In the genomic region with DNA sequence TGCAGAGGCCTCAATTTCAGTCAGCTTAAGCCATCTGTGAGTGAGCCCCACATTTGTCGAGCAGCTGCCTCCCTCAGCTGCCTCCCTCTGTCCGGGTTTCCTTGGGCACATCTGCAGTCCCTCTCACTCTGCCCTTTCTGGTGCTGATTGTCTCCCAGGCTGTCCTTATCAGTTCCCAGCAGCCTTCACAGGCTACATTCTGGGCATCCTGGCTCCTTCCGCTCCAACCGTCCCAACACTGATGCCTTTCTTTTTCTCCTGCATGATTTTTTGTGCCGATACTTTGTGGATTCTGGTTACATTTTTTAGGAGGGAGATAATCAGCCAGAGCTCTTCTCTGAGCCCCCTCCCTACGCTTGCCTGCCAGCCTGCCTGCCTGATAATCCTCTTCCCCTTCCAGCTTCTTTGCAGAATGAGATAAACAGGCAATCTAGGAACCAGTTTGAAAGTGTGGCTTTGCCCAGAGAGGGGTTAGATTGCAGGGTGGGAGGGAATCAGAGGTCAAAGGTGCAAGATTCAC, we compare ENCODE assay signal across 12 mouse cellular contexts. TPM values are rescaled to one million over a fixed set of nuclear protein-coding genes. Genes with fewer than 3 reads are reported as not detected.
DNase-seq lines count a peak whose midpoint lies in the region; ATAC-seq and TF ChIP-seq lines count a peak whose summit lies in the region.
"Had no signal": no experiment of that assay in that cellular context is flagged by ENCODE, and none has a peak within 500 bp of the region (broad histone marks: within the 10 kb centered on the region; RNA-seq: fewer than 3 reads in every experiment).

No protein-coding gene starts in this region.

- no peak overlapping the region for H3K4me3 ChIP-seq in hindbrain, embryonic 12.5 days
- no peak overlapping the region for H3K4me3 ChIP-seq in hindbrain, postnatal 0 days (ENCODE audit: low read length)
- H3K4me3 ChIP-seq in forebrain, embryonic 15.5 days = no peak overlapping the region
- no peak overlapping the region for H3K4me3 ChIP-seq in midbrain, embryonic 13.5 days (replicated peaks)
- no peak overlapping the region for H3K4me3 ChIP-seq in kidney, embryonic 14.5 days (ENCODE audit: low read length)

- 50% methylated on average over 6 of the region's 6 CpGs for WGBS in hindbrain, embryonic 12.5 days
- 48% methylated on average over 6 of the region's 6 CpGs for WGBS in hindbrain, postnatal 0 days
- 51% methylated on average over 6 of the region's 6 CpGs for WGBS in forebrain, embryonic 15.5 days
- WGBS in midbrain, embryonic 13.5 days = 31% methylated on average over 6 of the region's 6 CpGs
- 60% methylated on average over 6 of the region's 6 CpGs for WGBS in kidney, embryonic 14.5 days

- H3K27ac ChIP-seq in hindbrain, embryonic 12.5 days = peak overlapping the region; percentile 81
- no peak overlapping the region for H3K27ac ChIP-seq in hindbrain, postnatal 0 days
- peak overlapping the region; percentile 67 for H3K27ac ChIP-seq in forebrain, embryonic 15.5 days (replicated peaks)
- H3K27ac ChIP-seq in midbrain, embryonic 13.5 days = peak overlapping the region; percentile 81
- no peak overlapping the region for H3K27ac ChIP-seq in kidney, embryonic 14.5 days (ENCODE audit: low read depth, low read length)

- peaks cover 5% of the 10 kb centered on the region; the same call in 1 of the 2 replicates for H3K36me3 ChIP-seq in hindbrain, embryonic 12.5 days
- H3K36me3 ChIP-seq in hindbrain, postnatal 0 days (ENCODE audit: insufficient read depth, low read length) = no peaks in the 10 kb centered on the region
- H3K36me3 ChIP-seq in forebrain, embryonic 15.5 days = no peaks in the 10 kb centered on the region
- H3K36me3 ChIP-seq in midbrain, embryonic 13.5 days = peaks cover 4% of the 10 kb centered on the region; the same call in 1 of the 2 replicates
- peaks cover 32% of the 10 kb centered on the region for H3K36me3 ChIP-seq in kidney, embryonic 14.5 days (ENCODE audit: control insufficient read depth, insufficient read depth, low read length)

- no peak; the same call in 1 of the 2 replicates for ATAC-seq in hindbrain, embryonic 12.5 days (ENCODE audit: low FRiP score)
- ATAC-seq in hindbrain, postnatal 0 days = no peak
- ATAC-seq in forebrain, embryonic 15.5 days (replicated peaks) = no peak
- peak; percentile 72; the same call in 1 of the 2 replicates for ATAC-seq in midbrain, embryonic 13.5 days
- ATAC-seq in kidney, embryonic 14.5 days (ENCODE audit: low FRiP score, low TSS enrichment) = no peak

- no peak for DNase-seq in hindbrain, postnatal 0 days (ENCODE audit: low spot score)
- peak; percentile 78 for DNase-seq in c-Kit-positive CD71-positive TER-119-negative erythroid progenitor cells, embryonic 14.5 days (ENCODE audit: low read depth)
- no peak for DNase-seq in layer of hippocampus, postnatal 36 days
- no peak for DNase-seq in cerebellum, adult 8-10 months
- DNase-seq: adrenal gland, adult 8-10 months; cerebellum, postnatal 14 days; kidney, adult 11 months; thymus, postnatal 4 days had no signal

- no peak for TF ChIP-seq CTCF in hindbrain, postnatal 0 days (IDR thresholded peaks at IDR 0.05; ENCODE audit: low read depth)

- no peak overlapping the region for H3K9ac ChIP-seq in hindbrain, embryonic 12.5 days
- H3K9ac ChIP-seq in hindbrain, postnatal 0 days (replicated peaks; ENCODE audit: low read length) = no peak overlapping the region
- H3K9ac ChIP-seq in forebrain, embryonic 15.5 days (replicated peaks) = no peak overlapping the region; the same call in 1 of the 2 replicates
- H3K9ac ChIP-seq in midbrain, embryonic 13.5 days (replicated peaks) = 0 out of 2 replicates have a peak overlapping the region, but pooled peaks have one; percentile 20
- H3K9ac ChIP-seq in kidney, embryonic 14.5 days (ENCODE audit: low read depth, low read length) = no peak overlapping the region

- no peaks in the 10 kb centered on the region for H3K9me3 ChIP-seq in hindbrain, embryonic 12.5 days (replicated peaks)
- H3K9me3 ChIP-seq in hindbrain, postnatal 0 days (ENCODE audit: low read length) = no peaks in the 10 kb centered on the region
- H3K9me3 ChIP-seq in forebrain, embryonic 15.5 days = no peaks in the 10 kb centered on the region
- H3K9me3 ChIP-seq in midbrain, embryonic 13.5 days = no peaks in the 10 kb centered on the region
- no peaks in the 10 kb centered on the region for H3K9me3 ChIP-seq in kidney, embryonic 14.5 days (ENCODE audit: control insufficient read depth, low read length)

- H3K27me3 ChIP-seq in hindbrain, embryonic 12.5 days = no peaks in the 10 kb centered on the region
- H3K27me3 ChIP-seq in hindbrain, postnatal 0 days (ENCODE audit: insufficient read depth, low read length) = no peaks in the 10 kb centered on the region
- H3K27me3 ChIP-seq in forebrain, embryonic 15.5 days = no peaks in the 10 kb centered on the region
- H3K27me3 ChIP-seq in midbrain, embryonic 13.5 days = no peaks in the 10 kb centered on the region
- no peaks in the 10 kb centered on the region for H3K27me3 ChIP-seq in kidney, embryonic 14.5 days (ENCODE audit: control insufficient read depth, insufficient read depth, low read length)

- no peak overlapping the region for H3K4me2 ChIP-seq in hindbrain, embryonic 12.5 days (replicated peaks)
- no peak overlapping the region for H3K4me2 ChIP-seq in hindbrain, postnatal 0 days (ENCODE audit: low read depth, low read length)
- no peak overlapping the region for H3K4me2 ChIP-seq in forebrain, embryonic 15.5 days (replicated peaks)
- H3K4me2 ChIP-seq in midbrain, embryonic 13.5 days (replicated peaks) = no peak overlapping the region
- no peak overlapping the region for H3K4me2 ChIP-seq in kidney, embryonic 14.5 days (replicated peaks; ENCODE audit: low read depth, low read length)

- H3K4me1 ChIP-seq in hindbrain, embryonic 12.5 days = peaks cover 18% of the 10 kb centered on the region
- H3K4me1 ChIP-seq in hindbrain, postnatal 0 days (ENCODE audit: insufficient read depth, low read length) = no peaks in the 10 kb centered on the region
- H3K4me1 ChIP-seq in forebrain, embryonic 15.5 days = peaks cover 11% of the 10 kb centered on the region
- peaks cover 27% of the 10 kb centered on the region for H3K4me1 ChIP-seq in midbrain, embryonic 13.5 days (replicated peaks)
- H3K4me1 ChIP-seq in kidney, embryonic 14.5 days (ENCODE audit: control insufficient read depth, insufficient read depth, low read length) = no peaks in the 10 kb centered on the region

RNA-seq across cellular contexts. Expression of a gene that starts 19.5 kb away (rescaled TPM):
- polyA plus RNA-seq in hindbrain, embryonic 12.5 days (2016; fragmentation: Nextera tagmentation; extraction: Ambion mirVana) = 94.8 and 95.7 TPM in 2 replicates
- total RNA-seq in hindbrain, postnatal 0 days (2014; rRNA removed) = 290 and 295 TPM in 2 replicates
- polyA plus RNA-seq in hindbrain, postnatal 0 days (2015; fragmentation: Nextera tagmentation; extraction: Ambion mirVana) = 106 and 114 TPM in 2 replicates
- 77.1 and 79.8 TPM in 2 replicates for polyA plus RNA-seq in forebrain, embryonic 15.5 days (2015; fragmentation: Nextera tagmentation; extraction: Ambion mirVana)
- 79.5 and 91.5 TPM in 2 replicates for polyA plus RNA-seq in midbrain, embryonic 13.5 days (2015; fragmentation: Nextera tagmentation; extraction: Ambion mirVana)
- 10 to 100 TPM; 28.0 to 28.2 TPM for total RNA-seq in layer of hippocampus, postnatal 36 days (2021)
- 25.0 and 28.4 TPM in 2 replicates for polyA plus RNA-seq in kidney, embryonic 14.5 days (2014; fragmentation: Nextera tagmentation; extraction: Ambion mirVana)

RNA-seq across cellular contexts. Expression of a gene that starts 20.8 kb away (rescaled TPM):
- 112 and 121 TPM in 2 replicates for polyA plus RNA-seq in hindbrain, embryonic 12.5 days (2016; fragmentation: Nextera tagmentation; extraction: Ambion mirVana)
- total RNA-seq in hindbrain, postnatal 0 days (2014; rRNA removed) = 103 and 140 TPM in 2 replicates
- polyA plus RNA-seq in hindbrain, postnatal 0 days (2015; fragmentation: Nextera tagmentation; extraction: Ambion mirVana) = 143 and 154 TPM in 2 replicates
- polyA plus RNA-seq in forebrain, embryonic 15.5 days (2015; fragmentation: Nextera tagmentation; extraction: Ambion mirVana) = 121 and 142 TPM in 2 replicates
- 102 and 117 TPM in 2 replicates for polyA plus RNA-seq in midbrain, embryonic 13.5 days (2015; fragmentation: Nextera tagmentation; extraction: Ambion mirVana)
- 100 to 1,000 TPM; 123 TPM for total RNA-seq in layer of hippocampus, postnatal 36 days (2021)
- polyA plus RNA-seq in kidney, embryonic 14.5 days (2014; fragmentation: Nextera tagmentation; extraction: Ambion mirVana) = 7.0 and 10.8 TPM in 2 replicates

RNA-seq across cellular contexts. Expression of a gene that starts 37.4 kb away (rescaled TPM):
- 4.2 and 5.7 TPM in 2 replicates for polyA plus RNA-seq in hindbrain, embryonic 12.5 days (2016; fragmentation: Nextera tagmentation; extraction: Ambion mirVana)
- 3.9 and 4.2 TPM in 2 replicates for total RNA-seq in hindbrain, postnatal 0 days (2014; rRNA removed)
- polyA plus RNA-seq in hindbrain, postnatal 0 days (2015; fragmentation: Nextera tagmentation; extraction: Ambion mirVana) = 5.3 and 5.8 TPM in 2 replicates
- 2.4 and 3.2 TPM in 2 replicates for polyA plus RNA-seq in forebrain, embryonic 15.5 days (2015; fragmentation: Nextera tagmentation; extraction: Ambion mirVana)
- polyA plus RNA-seq in midbrain, embryonic 13.5 days (2015; fragmentation: Nextera tagmentation; extraction: Ambion mirVana) = 2.2 and 2.3 TPM in 2 replicates
- 1 to 10 TPM; 2.5 to 3.1 TPM for total RNA-seq in layer of hippocampus, postnatal 36 days (2021)
- 9.6 and 10.4 TPM in 2 replicates for polyA plus RNA-seq in kidney, embryonic 14.5 days (2014; fragmentation: Nextera tagmentation; extraction: Ambion mirVana)

RNA-seq across cellular contexts. Expression of a gene that starts 43.5 kb away (rescaled TPM):
- polyA plus RNA-seq in hindbrain, embryonic 12.5 days (2016; fragmentation: Nextera tagmentation; extraction: Ambion mirVana) = 320 and 344 TPM in 2 replicates
- 535 and 538 TPM in 2 replicates for total RNA-seq in hindbrain, postnatal 0 days (2014; rRNA removed)
- polyA plus RNA-seq in hindbrain, postnatal 0 days (2015; fragmentation: Nextera tagmentation; extraction: Ambion mirVana) = 276 and 282 TPM in 2 replicates
- polyA plus RNA-seq in forebrain, embryonic 15.5 days (2015; fragmentation: Nextera tagmentation; extraction: Ambion mirVana) = 267 and 285 TPM in 2 replicates
- 303 and 310 TPM in 2 replicates for polyA plus RNA-seq in midbrain, embryonic 13.5 days (2015; fragmentation: Nextera tagmentation; extraction: Ambion mirVana)
- 10 to 100 TPM; 28.5 to 39.7 TPM for total RNA-seq in layer of hippocampus, postnatal 36 days (2021)
- polyA plus RNA-seq in kidney, embryonic 14.5 days (2014; fragmentation: Nextera tagmentation; extraction: Ambion mirVana) = 430 and 578 TPM in 2 replicates

Comparison
In these comparisons a context has a peak if more than half of its experiments do, and no peak if none do; other contexts are left out.
1. H3K27ac ChIP-seq: peak in hindbrain, embryonic 12.5 days (single experiment), forebrain, embryonic 15.5 days (single experiment) and midbrain, embryonic 13.5 days (single experiment); none in hindbrain, postnatal 0 days (single experiment) and kidney, embryonic 14.5 days (single experiment).